Mouse (Mus musculus): Measurements from ENCODE around the gene Brd1.

- TF ChIP-seq POLR2A (IDR thresholded peaks at IDR 0.05; ENCODE audit: control insufficient read depth, extremely low read depth, insufficient read depth, low read length, poor library complexity) (no peak), CTCF (IDR thresholded peaks at IDR 0.05; ENCODE audit: borderline replicate concordance, control insufficient read depth, extremely low read depth, insufficient read depth, low read length, poor library complexity) (no peak)
Measured at GRCm38 (mm10) chr15:88692720-88693119, 41.3 kb downstream of the Brd1 start.

Measured in thymus, adult 2 months (tissue).